Mouse (Mus musculus) CH12.LX (cell line): ENCODE measurements around the gene Ap4b1. TPM values are rescaled to one million over a fixed set of nuclear protein-coding genes. Genes with fewer than 3 reads are reported as not detected.

Experiments
- DNase-seq: peaks from one replicate; pipeline ENCODE4 v3.0.0-alpha.2; 2013; ENCODE audit errors: extremely low read depth
- H3K27ac ChIP-seq: 2 replicates; pipeline ENCODE4 v1.5.1; 2012; ENCODE audit warnings: low read depth, mild to moderate bottlenecking, control low read depth, moderate library complexity; ENCODE audit not compliant: insufficient read depth
- H3K27me3 ChIP-seq: replicated peaks from 2 replicates; pipeline ENCODE3; 2012; ENCODE audit warnings: inconsistent platforms
- H3K36me3 ChIP-seq, 2 experiments: replicated peaks in 1 of 2; 2 replicates each; pipeline versions ENCODE3 to v1.6.1; 2012; ENCODE audit warnings: inconsistent platforms in 1 of 2, low read length in 1 of 2, mild to moderate bottlenecking in 1 of 2, mixed read lengths in 1 of 2, moderate library complexity in 1 of 2; ENCODE audit not compliant: control insufficient read depth in 1 of 2, insufficient read depth in 1 of 2
- H3K4me1 ChIP-seq, 2 experiments: 2 replicates each; pipeline ENCODE4 v1.6.1; 2012; ENCODE audit warnings: inconsistent platforms in 1 of 2, moderate library complexity in 1 of 2; ENCODE audit not compliant: insufficient read depth in 2 of 2, control insufficient read depth in 1 of 2
- H3K4me2 ChIP-seq: 2 replicates; pipeline ENCODE4 v1.6.1; 2012; ENCODE audit warnings: low read depth, mild to moderate bottlenecking, control low read depth; ENCODE audit not compliant: poor library complexity, insufficient read depth, severe bottlenecking
- H3K4me3 ChIP-seq, 3 experiments: fragments of 150-350 bp in 1 of 3; sonication (generic) in 1 of 3; replicated peaks in 1 of 3; 2 replicates each; pipeline versions ENCODE3 to v1.5.1; 2011 to 2012; ENCODE audit warnings: low read depth in 2 of 3, low read length in 2 of 3, mild to moderate bottlenecking in 2 of 3, moderate library complexity in 2 of 3, control low read depth in 1 of 3, improper control_type of control experiment in 1 of 3, inconsistent platforms in 1 of 3, mixed read lengths in 1 of 3; ENCODE audit not compliant: poor library complexity in 1 of 3
- H3K79me2 ChIP-seq: replicated peaks from 2 replicates; pipeline ENCODE4 v1.6.1; 2012; ENCODE audit warnings: mild to moderate bottlenecking, moderate library complexity; ENCODE audit not compliant: control insufficient read depth, poor library complexity, insufficient read depth, severe bottlenecking; ENCODE audit errors: extremely low read depth
- H3K9ac ChIP-seq: 2 replicates; pipeline ENCODE4 v1.6.1; 2012; ENCODE audit warnings: low read depth, mild to moderate bottlenecking, control low read depth, moderate library complexity; ENCODE audit not compliant: insufficient read depth
- H3K9me3 ChIP-seq: replicated peaks from 2 replicates; pipeline ENCODE3; 2012; ENCODE audit warnings: low read length, inconsistent platforms, mixed read lengths
- BHLHE40 ChIP-seq: IDR thresholded peaks from 2 replicates; pipeline ENCODE4 v1.6.1; 2011; ENCODE audit warnings: mild to moderate bottlenecking, low read depth, low read length, improper control_type of control experiment
- CHD1 ChIP-seq: IDR thresholded peaks from 2 replicates; pipeline ENCODE4 v1.6.1; 2012; ENCODE audit warnings: low read depth, low read length, improper control_type of control experiment, inconsistent platforms
- E2F4 ChIP-seq: IDR thresholded peaks from 2 replicates; pipeline ENCODE4 v1.6.1; 2011; ENCODE audit warnings: low read depth, low read length, improper control_type of control experiment; ENCODE audit not compliant: insufficient replicate concordance
- ELF1 ChIP-seq: IDR thresholded peaks from 2 replicates; pipeline ENCODE4 v1.6.1; 2014; ENCODE audit warnings: low read depth, mild to moderate bottlenecking, inconsistent platforms, low read length, improper control_type of control experiment
- GABPA ChIP-seq: IDR thresholded peaks from 2 replicates; pipeline ENCODE4 v1.6.1; 2012; ENCODE audit warnings: low read depth, low read length, improper control_type of control experiment, inconsistent platforms; ENCODE audit not compliant: insufficient replicate concordance
- JUND ChIP-seq: conservative IDR thresholded peaks from 2 replicates; pipeline ENCODE4 v1.6.1; 2011; ENCODE audit warnings: low read depth, low read length, improper control_type of control experiment
- KAT2A ChIP-seq: IDR thresholded peaks from 2 replicates; pipeline ENCODE4 v1.6.1; 2012; ENCODE audit warnings: low read length, improper control_type of control experiment, inconsistent platforms; ENCODE audit not compliant: insufficient replicate concordance
- MAZ ChIP-seq: IDR thresholded peaks from 2 replicates; pipeline ENCODE4 v1.6.1; 2012; ENCODE audit warnings: low read depth, mild to moderate bottlenecking, inconsistent platforms, low read length, improper control_type of control experiment, moderate library complexity
- NELFE ChIP-seq: IDR thresholded peaks from 2 replicates; pipeline ENCODE4 v1.6.1; 2011; ENCODE audit warnings: low read depth, low read length, improper control_type of control experiment
- PAX5 ChIP-seq: IDR thresholded peaks from 2 replicates; pipeline ENCODE4 v1.6.1; 2012; ENCODE audit warnings: low read length, inconsistent platforms, mixed read lengths
- POLR2AphosphoS2 ChIP-seq: IDR thresholded peaks from 2 replicates; pipeline ENCODE4 v1.6.1; 2011; ENCODE audit warnings: low read depth, low read length, improper control_type of control experiment
- SIN3A ChIP-seq: IDR thresholded peaks from 2 replicates; pipeline ENCODE4 v1.6.1; 2012; ENCODE audit warnings: low read length, improper control_type of control experiment, inconsistent platforms
- SMC3 ChIP-seq: IDR thresholded peaks from 2 replicates; pipeline ENCODE4 v1.6.1; 2011; ENCODE audit warnings: low read depth, low read length, improper control_type of control experiment
- TBP ChIP-seq: conservative IDR thresholded peaks from 2 replicates; pipeline ENCODE4 v1.6.1; 2011; ENCODE audit warnings: low read depth, low read length, improper control_type of control experiment
- UBTF ChIP-seq: IDR thresholded peaks from 2 replicates; pipeline ENCODE4 v1.6.1; 2012; ENCODE audit warnings: low read depth, mild to moderate bottlenecking, inconsistent platforms, low read length, improper control_type of control experiment, moderate library complexity
- ZKSCAN1 ChIP-seq: IDR thresholded peaks from 2 replicates; pipeline ENCODE4 v1.6.1; 2012; ENCODE audit warnings: low read depth, inconsistent platforms, low read length, improper control_type of control experiment, borderline replicate concordance
- ZMIZ1 ChIP-seq: IDR thresholded peaks from 2 replicates; pipeline ENCODE4 v1.6.1; 2012; ENCODE audit warnings: low read depth, mild to moderate bottlenecking, inconsistent platforms, low read length, improper control_type of control experiment
- ZNF384 ChIP-seq: IDR thresholded peaks from 2 replicates; pipeline ENCODE4 v1.6.1; 2012; ENCODE audit warnings: low read depth, low read length, improper control_type of control experiment, inconsistent platforms
- dilution Hi-C: fragments of 300-500 bp; cut with MboI; formaldehyde crosslinking; loops from 2 replicates; pipeline ENCODE4 v1.14.3; 2020; ENCODE audit warnings: low sequenced_read_pairs; ENCODE audit not compliant: extremely low pct_unique_long_range_greater_than_20kb, extremely low pct_ligation_motif_present
- in situ Hi-C: fragments of 300-500 bp; cut with MboI; formaldehyde crosslinking; loops from 3 replicates; pipeline ENCODE4 v1.14.3; 2019; ENCODE audit warnings: low sequenced_read_pairs, low pct_ligation_motif_present, low pct_unique_long_range_greater_than_20kb, mixed read lengths
- polyA plus RNA-seq: library from polyadenylated mRNA; unstranded; fragments of >175 nt; gene quantifications from 2 replicates; pipeline ENCODE4 v1.2.1, GENCODE M21; 2012; ENCODE audit warnings: low read depth; ENCODE audit not compliant: insufficient read length
- total RNA-seq, 2 experiments: library from RNA; depleted of rRNA; stranded (reverse); fragments of 300-350 nt in 1 of 2; fragments of >200 nt in 1 of 2; gene quantifications; 2 replicates each; pipeline ENCODE4 v1.2.3; 2012 to 2014

Gene Ap4b1
- total and polyA plus RNA-seq, 3 experiments, result 19.8 to 31.9 (median 23.1) TPM

DNA sequence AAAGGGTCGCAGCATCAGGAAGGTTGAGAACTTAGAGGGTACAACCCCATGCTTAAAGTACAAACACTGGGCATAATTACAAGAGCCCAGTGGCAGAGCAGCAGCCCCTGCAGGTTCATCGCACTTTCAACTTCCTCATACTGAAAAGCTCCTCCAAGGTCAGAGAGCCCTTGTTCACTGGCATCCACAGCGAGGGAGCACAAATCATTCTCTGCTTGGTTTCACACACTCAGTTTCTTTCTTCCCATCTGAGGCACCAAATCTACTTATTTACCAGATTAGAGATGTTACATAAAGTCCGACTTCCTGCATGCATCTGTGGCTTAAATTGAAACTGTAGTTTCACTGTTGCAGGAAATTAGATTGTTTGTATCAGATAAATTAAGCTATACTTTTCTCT lies 36.5 kb upstream of the Ap4b1 start:
- Histone ChIP-seq H3K4me3 (no peak overlapping the region), H3K27ac (peak overlapping the region; percentile 24), H3K4me1 (peaks cover 15 to 68% of the 10 kb centered on the region in 2 experiments), H3K79me2 (peaks cover 80% of the 10 kb centered on the region), H3K9me3 (no peaks in the 10 kb centered on the region), H3K27me3 (no peaks in the 10 kb centered on the region), H3K36me3 (peaks cover 31 to 63% of the 10 kb centered on the region in 2 experiments), H3K4me2 (peak overlapping the region; percentile 82; the same call in 1 of the 2 replicates), H3K9ac (peak overlapping the region; percentile 52)
- in situ Hi-C loops (no loop called here), dilution Hi-C loops (no loop called here)
- DNase-seq, result no peak
- TF ChIP-seq ELF1 (peak; percentile 28; the same call in 1 of the 2 replicates), SMC3 (no peak), SIN3A (no peak), ZNF384 (no peak), TBP (peak; percentile 69; the same call in 1 of the 2 replicates)

DNA sequence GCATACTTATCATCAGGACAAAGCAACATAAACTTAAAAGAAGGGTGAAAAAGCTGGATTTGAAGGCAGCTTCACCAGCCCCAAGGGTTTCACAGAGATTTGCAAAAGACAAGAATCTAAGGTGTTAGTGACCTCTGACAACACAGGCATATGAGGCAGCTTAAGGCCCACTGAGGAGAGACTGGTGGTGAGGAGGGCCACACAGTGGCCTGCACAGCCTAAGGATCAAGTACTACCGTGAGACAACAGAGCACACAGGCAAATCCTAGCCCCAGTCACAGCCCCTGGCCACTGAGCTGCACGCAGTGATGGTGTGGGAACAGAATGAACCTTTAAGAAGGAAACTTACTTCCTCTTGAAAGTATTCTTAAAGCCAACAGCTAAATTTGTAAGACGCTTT lies 35.8 kb upstream of the Ap4b1 start:
- no peak overlapping the region for H3K4me3 ChIP-seq
- no peaks in the 10 kb centered on the region for H3K9me3 ChIP-seq
- in situ Hi-C loops, result no loop called here
- no peaks in the 10 kb centered on the region for H3K27me3 ChIP-seq
- TF ChIP-seq JUND (no peak), UBTF (no peak), NELFE (no peak), KAT2A (no peak), PAX5 (no peak), ZKSCAN1 (no peak), GABPA (no peak), SMC3 (no peak), E2F4 (no peak), POLR2AphosphoS2 (no peak), CHD1 (no peak), ZMIZ1 (no peak), BHLHE40 (no peak), MAZ (no peak), TBP (no peak)
- TF ChIP-seq, all 38 proteins: peak for 0
- peak overlapping the region; percentile 80 for H3K27ac ChIP-seq
- H3K36me3 ChIP-seq, result peaks cover 27 to 60% of the 10 kb centered on the region in 2 experiments
- DNase-seq, result no peak
- H3K9ac ChIP-seq, result peak overlapping the region; percentile 52
- dilution Hi-C loops, result no loop called here
- peak overlapping the region; percentile 82 for H3K4me2 ChIP-seq
- H3K4me1 ChIP-seq, result peaks cover 22 to 75% of the 10 kb centered on the region in 2 experiments
- peaks cover 81% of the 10 kb centered on the region for H3K79me2 ChIP-seq
